Comparison of ENCODE assay signal across 8 mouse cellular contexts in the genomic region with DNA sequence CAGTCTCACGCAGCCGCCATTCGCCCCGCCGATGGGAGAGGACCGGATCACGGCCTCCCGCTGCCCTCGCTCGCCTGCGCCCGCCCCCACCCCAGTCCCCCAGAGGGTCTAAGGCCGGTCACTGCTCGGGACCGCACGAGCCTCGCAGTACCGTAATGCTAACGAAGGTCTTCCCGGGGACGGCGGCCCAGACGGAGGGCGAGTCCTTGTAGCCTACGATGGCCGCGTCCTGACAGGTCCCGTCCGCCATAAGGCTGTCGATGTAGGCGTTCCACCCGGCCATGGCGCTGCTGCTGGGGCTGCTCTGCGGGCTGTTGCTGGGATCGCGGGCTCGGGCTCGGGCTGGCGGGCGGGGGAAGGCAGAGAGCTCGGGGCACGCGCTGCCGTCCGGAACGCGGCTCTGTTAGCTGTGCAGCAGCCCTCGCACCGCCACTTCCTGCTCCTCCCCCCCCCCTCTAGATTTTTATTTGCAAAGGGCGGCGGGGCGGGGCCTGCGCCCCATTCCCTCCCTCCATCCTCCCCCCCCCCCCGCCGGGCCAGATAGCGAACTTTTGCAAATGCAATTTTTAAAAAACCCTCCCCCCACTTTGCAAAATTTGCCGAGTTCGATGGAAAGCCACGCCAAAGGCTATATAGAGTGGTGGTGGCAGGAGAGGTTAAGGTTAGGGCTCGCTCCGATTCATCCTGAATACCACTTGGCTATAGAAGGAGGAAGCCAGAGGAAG. TPM values are rescaled to one million over a fixed set of nuclear protein-coding genes. Genes with fewer than 3 reads are reported as not detected.
A peak's percentile ranks its signal among the peaks of the same experiment; 100 is the strongest.
DNase-seq lines count a peak whose midpoint lies in the region; ATAC-seq and TF ChIP-seq lines count a peak whose summit lies in the region.

A gene (minus strand): TSS at position 447 of the 725 bp plus-strand sequence.

- peak within 1 kb of the TSS; percentile 91 for H3ac ChIP-seq in C2C12 (ENCODE audit: control insufficient read depth, insufficient read length, low read depth)

- H3K79me3 ChIP-seq in C2C12 (ENCODE audit: low read depth), result peaks cover 72% of the 10 kb centered on the region

- peaks cover 65% of the 10 kb centered on the region for H3K4me1 ChIP-seq in embryonic facial prominence, embryonic 15.5 days
- H3K4me1 ChIP-seq in heart, embryonic 13.5 days, result peaks cover 80% of the 10 kb centered on the region
- peaks cover 45 to 47% of the 10 kb centered on the region in 2 experiments for H3K4me1 ChIP-seq in liver, embryonic 14.5 days (replicated peaks; ENCODE audit: control insufficient read depth in 2 of 2, insufficient read depth in 2 of 2, low read length in 1 of 2)
- peaks cover 24% of the 10 kb centered on the region for H3K4me1 ChIP-seq in neural tube, embryonic 11.5 days (ENCODE audit: control insufficient read depth, insufficient read depth, low read length)
- H3K4me1 ChIP-seq in stomach, embryonic 16.5 days (ENCODE audit: control insufficient read depth, insufficient read depth, low read length), result peaks cover 48% of the 10 kb centered on the region

- H3K9ac ChIP-seq in embryonic facial prominence, embryonic 15.5 days, result peak within 1 kb of the TSS; percentile 99
- H3K9ac ChIP-seq in heart, embryonic 13.5 days, result peak within 1 kb of the TSS; percentile 100
- peak within 1 kb of the TSS; percentile 99 for H3K9ac ChIP-seq in liver, embryonic 14.5 days (replicated peaks)
- H3K9ac ChIP-seq in neural tube, embryonic 11.5 days (ENCODE audit: low read length), result peak within 1 kb of the TSS; percentile 98
- H3K9ac ChIP-seq in stomach, embryonic 16.5 days (ENCODE audit: low read length), result peak within 1 kb of the TSS; percentile 99

- peak within 1 kb of the TSS; percentile 99 for H3K4me3 ChIP-seq in C2C12 (ENCODE audit: insufficient read depth, poor library complexity, severe bottlenecking)
- peak within 1 kb of the TSS; percentile 100 for H3K4me3 ChIP-seq in embryonic facial prominence, embryonic 15.5 days (replicated peaks)
- H3K4me3 ChIP-seq in heart, embryonic 13.5 days, result peak within 1 kb of the TSS; percentile 100
- H3K4me3 ChIP-seq in liver, embryonic 14.5 days (ENCODE audit: insufficient read depth in 1 of 2, low read depth in 2 of 2, low read length in 2 of 2), result peak within 1 kb of the TSS; percentile 85 to 97
- H3K4me3 ChIP-seq in neural tube, embryonic 11.5 days (ENCODE audit: low read depth, low read length), result peak within 1 kb of the TSS; percentile 100
- H3K4me3 ChIP-seq in stomach, embryonic 16.5 days (replicated peaks; ENCODE audit: low read length), result peak within 1 kb of the TSS; percentile 100

- under 1% methylated on average over 61 of the region's 61 CpGs for WGBS in embryonic facial prominence, embryonic 15.5 days
- under 1% methylated on average over 60 of the region's 61 CpGs for WGBS in heart, embryonic 13.5 days
- WGBS in liver, embryonic 14.5 days (ENCODE audit: insufficient replicate concordance), result under 1% methylated on average over 57 of the region's 61 CpGs
- WGBS in neural tube, embryonic 11.5 days, result 0% methylated on average over 49 of the region's 61 CpGs
- WGBS in stomach, embryonic 16.5 days, result under 1% methylated on average over 60 of the region's 61 CpGs

- H3K4me2 ChIP-seq in embryonic facial prominence, embryonic 15.5 days (replicated peaks), result peak within 1 kb of the TSS; percentile 91
- H3K4me2 ChIP-seq in heart, embryonic 13.5 days, result peak within 1 kb of the TSS; percentile 94
- H3K4me2 ChIP-seq in liver, embryonic 14.5 days (ENCODE audit: low read depth), result peak within 1 kb of the TSS; percentile 85
- peak within 1 kb of the TSS; percentile 86 for H3K4me2 ChIP-seq in neural tube, embryonic 11.5 days (ENCODE audit: low read depth)
- peak within 1 kb of the TSS; percentile 92 for H3K4me2 ChIP-seq in stomach, embryonic 16.5 days (ENCODE audit: low read depth, low read length)

- peaks cover 50% of the 10 kb centered on the region for H3K36me3 ChIP-seq in C2C12 (ENCODE audit: control insufficient read depth, insufficient read depth)
- peaks cover 31% of the 10 kb centered on the region for H3K36me3 ChIP-seq in embryonic facial prominence, embryonic 15.5 days
- peaks cover 42% of the 10 kb centered on the region for H3K36me3 ChIP-seq in heart, embryonic 13.5 days
- peaks cover 36% of the 10 kb centered on the region for H3K36me3 ChIP-seq in liver, embryonic 14.5 days (replicated peaks; ENCODE audit: control insufficient read depth, insufficient read depth, low read depth)
- H3K36me3 ChIP-seq in neural tube, embryonic 11.5 days (ENCODE audit: control insufficient read depth, insufficient read depth, low read length), result peaks cover 13% of the 10 kb centered on the region
- H3K36me3 ChIP-seq in stomach, embryonic 16.5 days (ENCODE audit: control insufficient read depth, insufficient read depth, low read length), result peaks cover 16% of the 10 kb centered on the region

- ATAC-seq in embryonic facial prominence, embryonic 15.5 days (ENCODE audit: insufficient number of reproducible peaks, low FRiP score, low TSS enrichment, low read depth), result peak; percentile 52; the same call in 1 of the 2 replicates
- ATAC-seq in heart, embryonic 13.5 days (ENCODE audit: extremely low read depth, insufficient number of reproducible peaks, low FRiP score, low TSS enrichment), result peak; percentile 22
- peak; percentile 68 for ATAC-seq in liver, embryonic 14.5 days (ENCODE audit: insufficient read depth)
- ATAC-seq in neural tube, embryonic 11.5 days (ENCODE audit: insufficient read depth, low FRiP score, low TSS enrichment), result peak; percentile 27
- peak; percentile 38 for ATAC-seq in stomach, embryonic 16.5 days (ENCODE audit: insufficient read depth, low FRiP score)

- TF ChIP-seq EP300 in liver, embryonic 14.5 days (IDR thresholded peaks at IDR 0.05; ENCODE audit: low read depth), result peak; percentile 15; the same call in 1 of the 2 replicates

- H3K9me3 ChIP-seq in embryonic facial prominence, embryonic 15.5 days (replicated peaks), result no peaks in the 10 kb centered on the region
- no peaks in the 10 kb centered on the region for H3K9me3 ChIP-seq in heart, embryonic 13.5 days
- no peaks in the 10 kb centered on the region for H3K9me3 ChIP-seq in liver, embryonic 14.5 days (ENCODE audit: control insufficient read depth, low read length)
- no peaks in the 10 kb centered on the region for H3K9me3 ChIP-seq in neural tube, embryonic 11.5 days (ENCODE audit: control insufficient read depth, low read length)
- no peaks in the 10 kb centered on the region for H3K9me3 ChIP-seq in stomach, embryonic 16.5 days (replicated peaks; ENCODE audit: control insufficient read depth, low read length)

- H3K27ac ChIP-seq in embryonic facial prominence, embryonic 15.5 days (replicated peaks), result peak within 1 kb of the TSS; percentile 99
- H3K27ac ChIP-seq in heart, embryonic 13.5 days (replicated peaks), result peak within 1 kb of the TSS; percentile 99
- H3K27ac ChIP-seq in liver, embryonic 14.5 days, result peak within 1 kb of the TSS; percentile 91
- peak within 1 kb of the TSS; percentile 97 for H3K27ac ChIP-seq in neural tube, embryonic 11.5 days (ENCODE audit: low read depth, low read length)
- H3K27ac ChIP-seq in stomach, embryonic 16.5 days (ENCODE audit: low read length), result peak within 1 kb of the TSS; percentile 99

- peak; percentile 74 for DNase-seq in adrenal gland, postnatal 4 days (ENCODE audit: low spot score in 2 of 2)
- peak; percentile 92 for DNase-seq in kidney, postnatal 10 days
- peak; percentile 74 to 76 (median 75) for DNase-seq in liver, embryonic 14.5 days (ENCODE audit: low read depth in 3 of 3, low spot score in 3 of 3)
- DNase-seq in neural tube, embryonic 11.5 days (ENCODE audit: low spot score), result peak; percentile 83

- H3K27me3 ChIP-seq in C2C12 (ENCODE audit: control insufficient read depth, insufficient read depth, insufficient read length), result no peaks in the 10 kb centered on the region
- H3K27me3 ChIP-seq in embryonic facial prominence, embryonic 15.5 days, result no peaks in the 10 kb centered on the region
- H3K27me3 ChIP-seq in heart, embryonic 13.5 days (replicated peaks), result no peaks in the 10 kb centered on the region
- no peaks in the 10 kb centered on the region; the same call in 1 of the 2 replicates for H3K27me3 ChIP-seq in liver, embryonic 14.5 days (ENCODE audit: control insufficient read depth, insufficient read depth, low read length)
- no peaks in the 10 kb centered on the region for H3K27me3 ChIP-seq in neural tube, embryonic 11.5 days (ENCODE audit: control insufficient read depth, insufficient read depth, low read length)
- H3K27me3 ChIP-seq in stomach, embryonic 16.5 days (ENCODE audit: control insufficient read depth, insufficient read depth, low read length), result no peaks in the 10 kb centered on the region

- TF ChIP-seq CTCF in C2C12 (IDR thresholded peaks at IDR 0.05; ENCODE audit: control insufficient read depth, insufficient read depth, insufficient read length), result no peak
- TF ChIP-seq CTCF in liver, embryonic 14.5 days (IDR thresholded peaks at IDR 0.05; ENCODE audit: low read depth), result no peak

- peaks cover 94% of the 10 kb centered on the region for H3K79me2 ChIP-seq in C2C12 (ENCODE audit: control insufficient read depth, insufficient read depth)

TF ChIP-seq in C2C12, 6 proteins besides CTCF, POLR2A, EP300 and RAD21:
- TF ChIP-seq MYOD1 (IDR thresholded peaks at IDR 0.05; ENCODE audit: control insufficient read depth, insufficient read length, low read depth), result no peak
- peak; percentile 46 for TF ChIP-seq MAX (IDR thresholded peaks at IDR 0.05)
- no peak for TF ChIP-seq CEBPB (IDR thresholded peaks at IDR 0.05; ENCODE audit: low read depth)
- TF ChIP-seq MYOG (IDR thresholded peaks at IDR 0.05; ENCODE audit: control insufficient read depth, extremely low read depth, insufficient read length), result no peak
- no peak for TF ChIP-seq FOSL1 (IDR thresholded peaks at IDR 0.05; ENCODE audit: insufficient read depth, low read length, poor library complexity, severe bottlenecking)
- TF ChIP-seq USF1 (IDR thresholded peaks at IDR 0.05; ENCODE audit: low read depth), result no peak

RNA-seq across cellular contexts. Expression of the gene that starts here (rescaled TPM):
- polyA plus RNA-seq in C2C12 (2012; fragmentation: generic; extraction: Trizol), result 4,207 TPM
- total RNA-seq in adrenal gland, postnatal 4 days (2021), result 100 to 1,000 TPM; 804 to 830 TPM
- polyA plus RNA-seq in embryonic facial prominence, embryonic 15.5 days (2015; fragmentation: Nextera tagmentation; extraction: Ambion mirVana), result 1,669 and 1,769 TPM in 2 replicates
- 1,587 and 1,588 TPM in 2 replicates for polyA plus RNA-seq in heart, embryonic 13.5 days (2015; fragmentation: Nextera tagmentation; extraction: Ambion mirVana)
- polyA plus RNA-seq in liver, embryonic 14.5 days (2012; rRNA removed), result 421 and 438 TPM in 2 replicates
- polyA plus RNA-seq in liver, embryonic 14.5 days (2014; fragmentation: Nextera tagmentation; extraction: Ambion mirVana), result 957 and 1,007 TPM in 2 replicates
- polyA plus RNA-seq in neural tube, embryonic 11.5 days (2014; fragmentation: Nextera tagmentation; extraction: Ambion mirVana), result 1,399 and 1,464 TPM in 2 replicates
- polyA plus RNA-seq in stomach, embryonic 16.5 days (2015; fragmentation: Nextera tagmentation; extraction: Ambion mirVana), result 1,820 and 1,821 TPM in 2 replicates

Comparison
In these comparisons a context has a peak if more than half of its experiments do, and no peak if none do; other contexts are left out.
1. Peak in every context shown above with its lines: DNase-seq, ATAC-seq, H3K4me3 ChIP-seq and H3K27ac ChIP-seq.